Mouse (Mus musculus) embryonic fibroblast, embryonic 13.5 days (primary cell): ENCODE data around the gene Tmem26. TPM values are rescaled to one million over a fixed set of nuclear protein-coding genes. Genes with fewer than 3 reads are reported as not detected.
A peak's percentile ranks its signal among the peaks of the same experiment; 100 is the strongest.

Experiments used
- H3K27ac ChIP-seq: 2 replicates; pipeline ENCODE4 v1.5.1; 2012; ENCODE audit warnings: low read length, control low read depth, inconsistent platforms; ENCODE audit not compliant: insufficient read depth
- H3K4me1 ChIP-seq: 2 replicates; pipeline ENCODE4 v1.6.1; 2011; ENCODE audit warnings: low read length; ENCODE audit not compliant: control insufficient read depth, insufficient read depth
- H3K4me3 ChIP-seq: 2 replicates; pipeline ENCODE4 v1.5.1; 2011; ENCODE audit warnings: mild to moderate bottlenecking, control low read depth, low read length; ENCODE audit not compliant: insufficient read depth
- CTCF ChIP-seq: IDR thresholded peaks from 2 replicates; pipeline ENCODE4 v1.5.1; 2011; ENCODE audit warnings: mild to moderate bottlenecking, control low read depth, low read length, moderate library complexity, borderline replicate concordance; ENCODE audit not compliant: insufficient read depth
- POLR2A ChIP-seq: IDR thresholded peaks from 2 replicates; pipeline ENCODE4 v1.6.1; 2011; ENCODE audit warnings: low read depth, mild to moderate bottlenecking, control low read depth, low read length, moderate library complexity
- polyA plus RNA-seq: library from polyadenylated mRNA; stranded (reverse); fragments of >200 nt; gene quantifications from 2 replicates; pipeline ENCODE4 v1.2.4, GENCODE M21; 2011; ENCODE audit warnings: low read depth; ENCODE audit not compliant: missing spikeins, insufficient read length

Gene Tmem26
- polyA plus RNA-seq, result 4.4 and 24.3 TPM in 2 replicates

DNA sequence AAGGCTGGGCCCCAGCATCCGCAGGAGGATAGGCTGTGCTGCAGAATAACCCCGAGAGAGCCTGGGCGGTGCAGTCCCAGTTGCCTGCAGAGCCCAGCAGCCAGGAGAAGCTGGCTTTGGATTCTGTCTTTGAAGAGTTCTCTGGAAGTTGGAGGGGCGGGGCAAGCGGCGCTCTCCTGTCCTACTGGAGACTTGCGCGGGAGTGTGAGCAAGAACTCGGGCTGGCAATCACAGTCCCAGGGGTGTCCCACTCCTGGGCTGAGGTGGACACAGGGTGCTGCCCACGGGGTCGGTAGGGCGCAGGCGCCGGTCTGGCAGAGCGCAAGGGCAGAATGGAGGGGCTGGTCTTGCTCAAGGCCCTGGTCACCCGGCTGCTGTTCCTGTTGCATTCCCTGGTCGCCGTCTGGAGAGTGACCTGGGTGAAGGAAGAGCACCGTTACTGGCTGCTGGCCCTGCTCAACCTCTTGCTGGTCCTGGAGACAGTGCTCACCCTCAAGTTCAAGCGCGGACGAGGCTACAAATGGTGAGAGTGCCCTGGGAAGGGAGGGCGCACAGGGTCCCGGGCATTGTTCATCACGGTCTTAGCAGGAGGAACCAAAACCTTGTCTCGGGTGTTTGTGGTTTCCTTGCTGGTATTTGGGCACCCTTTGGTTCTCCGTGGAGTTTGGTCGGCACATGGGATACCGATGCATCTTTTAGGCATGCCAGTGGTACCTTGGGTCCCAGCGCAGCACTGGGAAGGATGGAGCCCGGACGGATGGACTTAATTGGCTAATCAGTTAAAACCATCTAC is at the start of gene Tmem26:
TSS of gene Tmem26 (plus strand) at position 79 of the 793 bp plus-strand sequence.
- H3K27ac ChIP-seq, result no peak within 1 kb of the TSS
- peaks cover 2% of the 10 kb centered on the region; the same call in 1 of the 2 replicates for H3K4me1 ChIP-seq
- TF ChIP-seq POLR2A (no peak), CTCF (no peak)
- H3K4me3 ChIP-seq, result peak within 1 kb of the TSS; percentile 19

DNA sequence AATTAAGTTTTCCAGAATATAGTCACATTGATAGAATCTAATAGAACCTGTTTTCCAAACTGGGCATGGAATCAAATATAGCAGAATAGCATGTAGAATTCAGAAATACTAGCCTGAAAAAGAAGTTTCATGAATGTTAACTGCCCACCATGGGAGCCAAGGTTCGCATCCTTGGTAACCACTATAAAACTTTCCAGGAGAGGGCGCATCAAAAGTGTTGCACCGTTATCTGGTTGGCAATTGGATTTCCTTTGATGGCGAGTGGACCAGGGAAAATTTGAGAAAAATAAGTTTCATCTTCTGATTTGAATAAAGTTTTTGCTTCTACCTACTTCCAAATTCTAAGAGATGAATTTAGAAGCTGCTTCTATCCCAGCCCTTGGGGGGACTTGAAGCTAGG is 44.8 kb upstream of the Tmem26 start:
- TF ChIP-seq CTCF (no peak), POLR2A (no peak)

GRCm38 (mm10) chr10:68681233-68681632 is 42.2 kb upstream of the Tmem26 start:
- no peak for TF ChIP-seq POLR2A
- TF ChIP-seq CTCF, result no peak
- H3K4me1 ChIP-seq, result no peaks in the 10 kb centered on the region
- no peak overlapping the region for H3K4me3 ChIP-seq
- H3K27ac ChIP-seq, result no peak overlapping the region

More for the DNA sequence above, 44.8 kb upstream of the Tmem26 start:
- H3K4me1 ChIP-seq, result no peaks in the 10 kb centered on the region
- no peak overlapping the region for H3K4me3 ChIP-seq
- no peak overlapping the region for H3K27ac ChIP-seq

- Histone ChIP-seq H3K27ac (no peak overlapping the region), H3K4me3 (no peak overlapping the region), H3K4me1 (no peaks in the 10 kb centered on the region)
- TF ChIP-seq POLR2A (no peak), CTCF (no peak)
Observed at GRCm38 (mm10) chr10:68685510-68685909, 37.9 kb upstream of the Tmem26 start.

DNA sequence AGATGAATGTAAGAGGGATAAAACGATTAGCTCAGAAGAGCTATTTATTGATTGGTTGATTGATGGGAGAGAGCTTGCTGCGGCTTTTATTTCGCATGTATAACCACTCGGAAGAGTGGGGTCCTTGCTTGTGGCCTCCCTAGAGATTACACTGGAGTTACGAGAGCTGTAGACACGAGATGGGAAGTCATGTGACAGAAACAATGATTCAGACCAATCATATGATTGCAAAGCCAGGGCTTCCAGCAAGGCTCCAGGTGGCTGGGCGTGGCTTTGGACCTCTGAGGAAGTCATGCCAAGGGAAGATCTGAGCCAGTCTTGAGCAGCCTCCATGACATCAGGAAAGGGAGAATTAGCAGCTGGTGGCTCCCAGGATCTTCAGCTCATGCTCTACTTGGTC is 32.3 kb upstream of the Tmem26 start:
- H3K4me1 ChIP-seq, result no peaks in the 10 kb centered on the region
- TF ChIP-seq POLR2A, result no peak
- no peak overlapping the region for H3K27ac ChIP-seq
- no peak overlapping the region for H3K4me3 ChIP-seq

DNA sequence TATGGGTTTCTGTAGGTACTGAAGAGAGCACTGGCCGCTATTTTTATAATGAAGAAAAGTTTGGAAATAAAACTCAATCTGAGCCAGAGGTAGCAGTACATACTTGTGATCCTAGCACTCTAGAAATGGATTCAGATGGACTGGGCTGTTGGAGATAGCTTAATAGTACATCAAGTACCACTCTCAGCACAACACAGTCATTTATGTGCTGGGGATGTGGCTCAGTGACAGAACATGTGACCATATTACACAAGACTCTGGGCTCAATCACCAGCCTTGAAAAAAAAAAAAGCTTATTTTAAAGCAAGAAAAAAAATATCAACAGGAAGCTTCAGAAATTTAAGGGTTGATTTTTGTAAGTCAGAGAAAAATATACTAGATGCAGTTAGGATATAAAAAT is 31.0 kb upstream of the Tmem26 start:
- no peak for TF ChIP-seq CTCF
- no peak for TF ChIP-seq POLR2A
- Histone ChIP-seq H3K27ac (no peak overlapping the region), H3K4me1 (no peaks in the 10 kb centered on the region), H3K4me3 (no peak overlapping the region)

DNA sequence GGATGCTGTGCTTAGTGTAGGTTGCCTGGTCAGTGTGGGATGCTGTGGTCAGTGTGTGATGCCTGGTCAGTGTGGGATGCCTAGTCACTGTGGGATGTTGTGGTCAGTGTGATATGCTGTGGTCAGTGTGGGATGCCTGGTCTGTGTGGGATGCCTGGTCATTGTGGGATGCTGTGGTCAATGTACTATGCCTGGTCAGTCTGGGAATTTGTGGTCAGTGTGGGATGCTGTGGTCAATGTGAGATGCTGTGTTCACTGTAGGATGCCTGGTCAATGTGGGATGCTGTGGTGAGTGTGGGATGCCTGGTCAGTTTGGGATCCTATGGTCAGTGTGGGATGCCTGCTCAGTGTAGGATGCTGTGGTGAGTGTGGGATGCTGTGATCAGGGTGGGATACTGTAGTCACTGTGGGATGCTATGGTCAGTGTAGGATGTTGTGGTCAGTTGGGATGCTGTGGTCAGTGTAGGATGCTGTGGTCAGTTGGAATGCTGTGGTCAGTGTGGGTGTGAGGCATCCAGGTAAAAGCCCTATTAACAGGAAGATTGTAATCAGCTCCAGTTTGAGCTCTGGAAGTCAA is 27.6 kb upstream of the Tmem26 start:
- Histone ChIP-seq H3K4me3 (no peak overlapping the region), H3K4me1 (no peaks in the 10 kb centered on the region), H3K27ac (no peak overlapping the region)
- no peak for TF ChIP-seq POLR2A
- no peak for TF ChIP-seq CTCF

GRCm38 (mm10) chr10:68704268-68704667 is 19.2 kb upstream of the Tmem26 start:
- no peak overlapping the region for H3K27ac ChIP-seq
- no peak overlapping the region for H3K4me3 ChIP-seq
- TF ChIP-seq POLR2A (no peak), CTCF (no peak)
- H3K4me1 ChIP-seq, result peaks cover 8% of the 10 kb centered on the region

DNA sequence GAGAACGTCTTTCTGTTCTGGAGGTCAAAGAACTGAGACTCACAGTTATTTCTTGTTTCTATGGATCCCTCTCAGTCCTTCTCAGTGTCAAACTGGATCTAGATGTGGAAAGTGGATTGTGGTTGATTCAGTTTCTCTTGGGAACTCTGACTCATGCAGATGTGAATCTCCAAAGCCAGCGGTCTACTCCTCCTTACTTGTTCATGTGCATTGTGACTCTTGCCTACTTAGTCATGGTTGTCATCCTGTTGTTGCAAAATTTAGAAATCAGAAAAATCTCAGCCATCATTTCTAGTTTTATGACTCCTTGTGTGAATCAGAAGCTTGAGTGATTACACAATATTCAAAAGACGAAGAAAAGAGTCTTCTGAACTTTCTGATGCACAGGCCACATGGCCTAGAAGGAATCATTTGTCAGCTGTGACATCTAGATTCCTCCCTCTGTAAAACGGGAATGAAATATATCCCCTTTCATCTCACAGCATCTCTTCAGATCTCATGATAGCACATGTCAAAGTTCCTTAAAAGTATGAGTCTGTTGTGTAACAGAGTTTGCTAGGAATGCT is 17.9 kb upstream of the Tmem26 start:
- Histone ChIP-seq H3K4me1 (peaks cover 8% of the 10 kb centered on the region), H3K27ac (peak overlapping the region; percentile 85), H3K4me3 (no peak overlapping the region)
- TF ChIP-seq CTCF, result no peak
- TF ChIP-seq POLR2A, result no peak

- Histone ChIP-seq H3K4me3 (no peak overlapping the region), H3K27ac (peak overlapping the region; percentile 4; the same call in 1 of the 2 replicates), H3K4me1 (peaks cover 7% of the 10 kb centered on the region)
- TF ChIP-seq CTCF (no peak), POLR2A (no peak)
Observed at GRCm38 (mm10) chr10:68707014-68707852, 16.2 kb upstream of the Tmem26 start.
